Mouse (Mus musculus): ENCODE results near the gene Etl4. TPM values are rescaled to one million over a fixed set of nuclear protein-coding genes. Genes with fewer than 3 reads are reported as not detected.

Gene Etl4
- total and polyA plus RNA-seq, 3 experiments = not detected

DNA sequence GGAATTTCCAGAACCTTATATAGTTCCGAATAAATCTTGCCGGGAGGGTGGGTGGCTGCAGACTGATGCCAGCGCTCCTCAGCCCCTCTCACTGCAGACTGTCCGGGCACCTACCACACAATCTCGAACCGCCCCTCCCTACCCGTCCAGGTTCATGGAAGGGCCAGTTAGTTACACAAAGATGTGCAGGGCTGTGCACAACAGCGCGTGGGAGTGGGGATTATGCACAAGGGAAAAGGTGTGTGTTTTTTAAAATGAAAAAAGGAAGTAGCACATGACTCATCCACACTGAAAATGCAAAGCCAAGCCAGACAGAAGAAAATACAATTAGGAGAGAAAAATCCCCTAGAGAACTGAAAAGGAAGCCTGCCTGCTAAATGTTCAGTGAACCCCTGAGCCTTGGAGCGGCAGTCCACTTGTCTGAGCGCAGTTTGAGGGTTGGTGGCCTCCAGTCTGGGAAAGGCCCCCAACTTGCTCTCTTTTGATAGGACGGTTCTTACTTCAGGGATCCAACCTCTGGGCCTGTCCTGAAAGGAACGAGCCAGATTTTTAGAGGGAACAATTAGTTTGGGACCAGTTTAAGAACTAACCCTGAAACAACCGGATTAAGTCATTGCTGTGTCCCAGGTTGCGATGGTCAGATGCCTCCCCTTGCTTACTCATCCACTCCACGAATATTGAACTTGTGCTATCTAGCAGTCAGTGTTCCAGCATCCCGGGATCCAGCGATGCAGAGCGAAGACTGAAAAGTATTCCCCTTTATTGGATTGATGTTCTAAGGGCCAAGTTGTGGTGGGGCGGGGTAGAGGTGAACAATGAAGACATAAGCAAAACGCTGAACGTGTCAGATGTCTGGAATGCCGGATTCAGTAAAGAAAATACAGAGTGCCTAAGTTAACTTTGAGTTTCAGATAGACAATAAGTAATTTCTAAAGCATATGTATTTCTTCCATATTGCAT is 611.3 kb downstream of the Etl4 start:
- H3K4me1 ChIP-seq (ENCODE audit: control insufficient read depth in 1 of 2, insufficient read depth in 2 of 2, low read length in 2 of 2) = no peaks in the 10 kb centered on the region
- H3K79me2 ChIP-seq (ENCODE audit: control insufficient read depth, insufficient read depth, low read length, poor library complexity) = no peaks in the 10 kb centered on the region
- no peaks in the 10 kb centered on the region for H3K36me3 ChIP-seq (ENCODE audit: control insufficient read depth in 1 of 2, insufficient read depth in 2 of 2, low read length in 2 of 2)
- TF ChIP-seq KAT2A (conservative IDR thresholded peaks at IDR 0.05; ENCODE audit: low read depth, low read length) (no peak), MXI1 (IDR thresholded peaks at IDR 0.05; ENCODE audit: low read depth, low read length) (no peak), ZNF384 (IDR thresholded peaks at IDR 0.05; ENCODE audit: low read depth, low read length) (no peak), JUND (IDR thresholded peaks at IDR 0.05; ENCODE audit: low read depth, low read length) (no peak), MAFK (IDR thresholded peaks at IDR 0.05; ENCODE audit: borderline replicate concordance, low read depth, low read length) (no peak), GATA1 (IDR thresholded peaks at IDR 0.05; ENCODE audit: low read depth, low read length) (no peak), USF2 (IDR thresholded peaks at IDR 0.05; ENCODE audit: borderline replicate concordance in 1 of 2, insufficient read depth in 1 of 2, low read depth in 1 of 2, low read length in 2 of 2) (no peak), USF1 (IDR thresholded peaks at IDR 0.05; ENCODE audit: low read depth, low read length) (no peak), TCF12 (IDR thresholded peaks at IDR 0.05; ENCODE audit: low read depth, low read length) (no peak), CTCF (IDR thresholded peaks at IDR 0.05 in 2 of 3, conservative IDR thresholded peaks at IDR 0.05 in 1 of 3; ENCODE audit: control insufficient read depth in 1 of 3, insufficient read depth in 1 of 3, low read depth in 2 of 3, low read length in 3 of 3, poor library complexity in 1 of 3, severe bottlenecking in 1 of 3) (no peak), MYB (IDR thresholded peaks at IDR 0.05; ENCODE audit: low read depth, low read length) (no peak)
- no peak overlapping the region for H3K27ac ChIP-seq (ENCODE audit: control insufficient read depth, low read depth, low read length)
- no peaks in the 10 kb centered on the region for H3K9me3 ChIP-seq (replicated peaks; ENCODE audit: insufficient read depth, low read length)
- H3K9ac ChIP-seq (ENCODE audit: control insufficient read depth, low read depth, low read length, poor library complexity, severe bottlenecking) = no peak overlapping the region
- DNase-seq (ENCODE audit: low read depth, low spot score) = no peak
- H3K4me3 ChIP-seq (ENCODE audit: control insufficient read depth in 1 of 2, insufficient read depth in 1 of 2, low read depth in 2 of 2, low read length in 2 of 2) = no peak overlapping the region
- no peaks in the 10 kb centered on the region for H3K27me3 ChIP-seq (ENCODE audit: control insufficient read depth in 1 of 2, insufficient read depth in 2 of 2, low read length in 2 of 2)

GRCm38 (mm10) chr2:20521686-20522285 is 612.2 kb downstream of the Etl4 start:
- no peak for DNase-seq (ENCODE audit: low read depth, low spot score)
- Histone ChIP-seq H3K4me3 (ENCODE audit: control insufficient read depth in 1 of 2, insufficient read depth in 1 of 2, low read depth in 2 of 2, low read length in 2 of 2) (no peak overlapping the region), H3K79me2 (ENCODE audit: control insufficient read depth, insufficient read depth, low read length, poor library complexity) (no peaks in the 10 kb centered on the region), H3K9me3 (replicated peaks; ENCODE audit: insufficient read depth, low read length) (no peaks in the 10 kb centered on the region), H3K4me1 (ENCODE audit: control insufficient read depth in 1 of 2, insufficient read depth in 2 of 2, low read length in 2 of 2) (no peaks in the 10 kb centered on the region), H3K36me3 (ENCODE audit: control insufficient read depth in 1 of 2, insufficient read depth in 2 of 2, low read length in 2 of 2) (no peaks in the 10 kb centered on the region), H3K27ac (ENCODE audit: control insufficient read depth, low read depth, low read length) (no peak overlapping the region), H3K27me3 (ENCODE audit: control insufficient read depth in 1 of 2, insufficient read depth in 2 of 2, low read length in 2 of 2) (no peaks in the 10 kb centered on the region), H3K9ac (ENCODE audit: control insufficient read depth, low read depth, low read length, poor library complexity, severe bottlenecking) (no peak overlapping the region)
- TF ChIP-seq EP300 (IDR thresholded peaks at IDR 0.05; ENCODE audit: low read depth in 1 of 2, low read length in 2 of 2) = no peak
- no peak for TF ChIP-seq ZC3H11A (IDR thresholded peaks at IDR 0.05; ENCODE audit: low read depth, low read length)
- TF ChIP-seq BHLHE40 (IDR thresholded peaks at IDR 0.05; ENCODE audit: borderline replicate concordance, low read depth, low read length) = no peak
- TF ChIP-seq MAZ (IDR thresholded peaks at IDR 0.05; ENCODE audit: low read depth, low read length) = no peak
- TF ChIP-seq MXI1 (IDR thresholded peaks at IDR 0.05; ENCODE audit: low read depth, low read length) = no peak
- TF ChIP-seq MEF2A (IDR thresholded peaks at IDR 0.05; ENCODE audit: extremely low read depth, insufficient replicate concordance, low read depth, low read length, poor library complexity, severe bottlenecking) = no peak
